Mouse (Mus musculus): ENCODE results near the gene Tmed1.
"Not testable (repeated sequence)": the region's sequence is repeated elsewhere in the genome, so short reads cannot be mapped to it uniquely, and the experiment has no call there.

Tmed1 gene

DNA sequence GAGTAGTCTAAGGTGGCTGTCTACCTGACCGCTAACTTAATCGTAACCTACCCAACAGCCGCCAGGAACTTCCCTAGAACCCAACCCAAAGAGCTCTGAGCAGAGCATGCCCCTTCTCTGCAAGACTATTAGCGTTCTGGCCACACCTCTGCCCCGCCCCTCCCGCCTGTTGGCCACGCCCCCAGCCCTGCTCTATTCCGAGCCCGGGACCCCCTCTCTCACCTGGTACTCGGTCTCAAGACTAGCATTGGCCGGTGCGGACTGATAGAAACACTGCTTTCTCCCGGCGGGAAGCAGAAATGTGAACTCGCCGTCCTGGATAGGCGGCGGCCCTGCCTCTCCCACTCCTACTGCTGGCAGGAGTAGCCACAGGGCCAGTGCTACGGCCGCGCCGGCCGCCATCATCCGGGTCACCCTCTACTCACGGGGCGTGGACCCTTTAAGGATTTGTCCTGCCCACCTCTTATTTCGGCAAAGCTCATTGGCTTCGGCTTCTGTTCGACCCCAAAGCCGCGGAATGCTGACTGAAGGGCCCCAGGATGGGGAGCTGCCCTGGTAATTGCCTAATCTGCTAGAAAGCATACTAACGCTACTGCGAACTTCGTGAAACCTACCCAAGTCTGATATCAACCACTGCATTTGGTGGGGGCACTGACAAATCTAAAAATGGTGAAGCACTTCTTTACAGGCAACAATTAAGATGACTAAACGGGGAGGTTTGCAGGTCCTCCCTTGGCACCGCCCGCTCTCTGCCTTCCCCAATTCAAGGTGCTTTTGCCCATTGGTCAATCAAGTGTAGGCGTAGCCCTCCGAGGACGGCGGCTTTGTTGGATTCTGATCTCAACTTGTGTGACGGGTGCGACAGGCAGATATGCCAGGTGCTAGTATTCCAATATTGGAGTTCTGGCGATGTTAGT, at the start of gene Tmed1:
Tmed1 (minus strand) TSS at position 481 of the 917 bp plus-strand sequence.
- CTCF ChIA-PET = interaction anchor here in 3 of 4 experiments (0.6 to 2.5 kb wide), 14 partner anchors 16 to 856 kb away, joined by 3 to 21 read pairs (median 4); partner anchors contain the start of genes Carm1 (in 1 of the 3) and Icam5 (in 1 of the 3)
- POLR2A ChIA-PET = interaction anchor here (0.6 to 5.8 kb wide), 128 partner anchors 8 to 1672 kb away, joined by 3 to 90 read pairs (median 4); partner anchors contain the start of genes Carm1 (in 3 of the 4), Cdkn2d (in 3 of the 4), Qtrt1 (in 3 of the 4) and AB124611 (in 2 of the 4)

- CTCF ChIA-PET = interaction anchor here in 3 of 4 experiments (0.5 to 2.9 kb wide), 3 partner anchors 13 to 42 kb away, joined by 7 to 13 read pairs (median 10); no protein-coding TSS in a partner anchor
Observed at GRCm38 (mm10) chr9:21559151-21559550, 49.1 kb upstream of the Tmed1 start.

DNA sequence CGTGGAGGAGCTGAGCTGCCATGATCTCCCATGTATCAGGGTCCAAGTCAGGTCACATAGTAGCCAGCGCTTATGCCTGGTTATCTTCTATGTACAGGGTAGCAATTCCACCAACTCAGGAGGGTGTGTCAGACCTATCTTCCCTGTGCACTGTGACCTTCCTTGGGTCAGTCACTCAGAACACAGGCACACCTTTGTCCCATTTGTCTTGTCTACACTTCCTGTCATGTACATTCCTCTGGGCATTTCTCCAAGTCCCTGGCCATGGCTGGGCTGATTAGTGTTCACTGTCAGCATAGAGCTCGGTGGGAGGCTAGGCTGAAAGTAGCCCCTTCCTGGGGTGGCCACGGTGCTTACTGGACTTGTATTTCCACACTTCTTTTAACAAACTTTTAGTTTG, 48.3 kb upstream of the Tmed1 start:
- CTCF ChIA-PET = interaction anchor here in 3 of 4 experiments (0.6 to 2.3 kb wide), 3 partner anchors 12 to 63 kb away, joined by 3 to 8 read pairs (median 7); no protein-coding TSS in a partner anchor
- POLR2A ChIA-PET = interaction anchor here in 3 of 4 experiments (0.7 to 5.9 kb wide), 12 partner anchors 8 to 165 kb away, joined by 3 to 66 read pairs (median 4); partner anchors contain the start of genes Carm1 (in 2 of the 3), Timm29 (in 2 of the 3), Yipf2 (in 2 of the 3) and Ldlr (in 1 of the 3)

More at GRCm38 (mm10) chr9:21559151-21559550, 49.1 kb upstream of the Tmed1 start:
- POLR2A ChIA-PET = interaction anchor here in 3 of 4 experiments (0.6 to 5.9 kb wide), 14 partner anchors 8 to 830 kb away, joined by 3 to 66 read pairs (median 4); partner anchors contain the start of genes Carm1 (in 2 of the 3), Timm29 (in 2 of the 3), Yipf2 (in 2 of the 3) and Ldlr (in 1 of the 3)

GRCm38 (mm10) chr9:21557556-21557955, 47.5 kb upstream of the Tmed1 start:
- ChIA-PET CTCF (interaction anchor here in 3 of 4 experiments (0.6 to 1.2 kb wide), 3 partner anchors 12 to 54 kb away, joined by 3 to 8 read pairs (median 3); no protein-coding TSS in a partner anchor), POLR2A (interaction anchor here in 3 of 4 experiments (0.7 to 5.9 kb wide), 14 partner anchors 9 to 320 kb away, joined by 3 to 66 read pairs (median 4); partner anchors contain the start of genes Carm1 (in 2 of the 3), Timm29 (in 2 of the 3) and Yipf2 (in 2 of the 3))

- ChIA-PET CTCF (interaction anchor here in 3 of 4 experiments (0.6 to 3.5 kb wide), 4 partner anchors 11 to 66 kb away, joined by 3 to 17 read pairs (median 6); partner anchors contain the start of gene Carm1 (in 1 of the 3)), POLR2A (interaction anchor here in 3 of 4 experiments (0.6 to 5.9 kb wide), 13 partner anchors 9 to 320 kb away, joined by 3 to 66 read pairs (median 4); partner anchors contain the start of genes Carm1 (in 2 of the 3), Qtrt1 (in 1 of the 3), Timm29 (in 1 of the 3) and Yipf2 (in 1 of the 3))
Observed at GRCm38 (mm10) chr9:21556996-21557395, 46.9 kb upstream of the Tmed1 start.

DNA sequence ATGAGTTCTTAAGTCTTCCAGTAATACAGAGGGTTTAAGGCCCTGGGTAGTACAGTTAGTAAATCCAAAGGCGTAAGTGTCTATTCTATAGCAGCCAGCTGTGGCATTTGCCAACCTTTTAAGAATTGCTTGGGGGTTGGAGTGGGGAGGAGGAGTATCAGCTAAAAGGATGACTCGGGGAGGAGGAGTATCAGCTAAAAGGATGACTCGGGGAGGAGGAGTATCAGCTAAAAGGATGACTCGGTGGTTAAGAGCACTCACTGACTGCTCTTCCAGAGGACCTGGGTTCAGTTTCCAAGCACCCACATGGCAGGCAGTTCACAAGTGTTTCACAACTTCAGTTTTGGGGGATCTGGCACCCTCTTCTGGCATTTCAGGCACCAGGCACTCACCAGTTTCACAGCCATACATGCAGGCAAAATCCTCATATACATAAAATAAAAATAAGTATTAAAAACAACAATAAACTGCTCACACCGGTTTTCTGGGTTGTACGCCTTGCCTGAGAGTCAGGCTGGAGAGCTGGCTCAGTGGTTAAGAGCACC, 45.2 kb upstream of the Tmed1 start:
- CTCF ChIA-PET = interaction anchor here in 1 of 4 experiments (1.7 to 3.5 kb wide), 2 partner anchors 9 to 47 kb away, joined by 4 to 17 read pairs; partner anchors contain the start of gene Carm1
- POLR2A ChIA-PET = interaction anchor here (0.6 to 5.9 kb wide), 22 partner anchors 8 to 131 kb away, joined by 3 to 66 read pairs (median 5); partner anchors contain the start of genes Carm1 (in 3 of the 4), Tmed1 (in 2 of the 4) and Dnm2 (in 1 of the 4)

- ChIA-PET CTCF (interaction anchor here in 3 of 4 experiments (0.5 to 3.5 kb wide), 4 partner anchors 8 to 76 kb away, joined by 3 to 17 read pairs (median 3); partner anchors contain the start of gene Carm1 (in 2 of the 3)), POLR2A (interaction anchor here in 3 of 4 experiments (0.7 to 5.9 kb wide), 20 partner anchors 7 to 170 kb away, joined by 3 to 66 read pairs (median 3); partner anchors contain the start of genes Carm1 (in 2 of the 3), Tmed1 (in 2 of the 3), Dnm2 (in 1 of the 3) and Ldlr (in 1 of the 3))
Observed at GRCm38 (mm10) chr9:21553607-21554273, 43.7 kb upstream of the Tmed1 start.

- ChIA-PET POLR2A (interaction anchor here in 2 of 4 experiments (0.6 to 2.4 kb wide), 5 partner anchors 10 to 19 kb away, joined by 3 to 11 read pairs (median 6); no protein-coding TSS in a partner anchor), CTCF (interaction anchor here in 1 of 4 experiments (0.6 kb wide), 2 partner anchors 60 to 63 kb away, joined by 3 to 15 read pairs; no protein-coding TSS in a partner anchor)
Observed at GRCm38 (mm10) chr9:21551049-21551448, 41.0 kb upstream of the Tmed1 start.

- POLR2A ChIA-PET = interaction anchor here (0.6 to 4.6 kb wide), 51 partner anchors 7 to 776 kb away, joined by 3 to 76 read pairs (median 6); partner anchors contain the start of genes Tmed1 (in 3 of the 4), Ldlr (in 2 of the 4), Timm29 (in 2 of the 4) and Yipf2 (in 2 of the 4)
- CTCF ChIA-PET = interaction anchor here in 3 of 4 experiments (0.6 to 2.4 kb wide), 24 partner anchors 10 to 950 kb away, joined by 3 to 23 read pairs (median 5); partner anchors contain the start of genes Cdkn2d (in 1 of the 3) and Tmed1 (in 1 of the 3)
Observed at GRCm38 (mm10) chr9:21547075-21547941, 37.3 kb upstream of the Tmed1 start.

GRCm38 (mm10) chr9:21546789-21547074, 36.7 kb upstream of the Tmed1 start, which contains the start of gene Carm1:
Gene Carm1, plus strand, starts transcription at chr9:21546894.
- ChIA-PET CTCF (interaction anchor here (0.6 to 2.4 kb wide), 48 partner anchors 8 to 950 kb away, joined by 3 to 23 read pairs (median 5); partner anchors contain the start of genes Tmed1 (in 2 of the 4), 9530077C05Rik (in 1 of the 4), AB124611 (in 1 of the 4) and Cdkn2d (in 1 of the 4)), POLR2A (interaction anchor here (0.6 to 4.6 kb wide), 82 partner anchors 8 to 776 kb away, joined by 3 to 76 read pairs (median 7); partner anchors contain the start of genes Tmed1 (in 4 of the 4), Ldlr (in 3 of the 4), Cdkn2d (in 2 of the 4) and Qtrt1 (in 2 of the 4))

DNA sequence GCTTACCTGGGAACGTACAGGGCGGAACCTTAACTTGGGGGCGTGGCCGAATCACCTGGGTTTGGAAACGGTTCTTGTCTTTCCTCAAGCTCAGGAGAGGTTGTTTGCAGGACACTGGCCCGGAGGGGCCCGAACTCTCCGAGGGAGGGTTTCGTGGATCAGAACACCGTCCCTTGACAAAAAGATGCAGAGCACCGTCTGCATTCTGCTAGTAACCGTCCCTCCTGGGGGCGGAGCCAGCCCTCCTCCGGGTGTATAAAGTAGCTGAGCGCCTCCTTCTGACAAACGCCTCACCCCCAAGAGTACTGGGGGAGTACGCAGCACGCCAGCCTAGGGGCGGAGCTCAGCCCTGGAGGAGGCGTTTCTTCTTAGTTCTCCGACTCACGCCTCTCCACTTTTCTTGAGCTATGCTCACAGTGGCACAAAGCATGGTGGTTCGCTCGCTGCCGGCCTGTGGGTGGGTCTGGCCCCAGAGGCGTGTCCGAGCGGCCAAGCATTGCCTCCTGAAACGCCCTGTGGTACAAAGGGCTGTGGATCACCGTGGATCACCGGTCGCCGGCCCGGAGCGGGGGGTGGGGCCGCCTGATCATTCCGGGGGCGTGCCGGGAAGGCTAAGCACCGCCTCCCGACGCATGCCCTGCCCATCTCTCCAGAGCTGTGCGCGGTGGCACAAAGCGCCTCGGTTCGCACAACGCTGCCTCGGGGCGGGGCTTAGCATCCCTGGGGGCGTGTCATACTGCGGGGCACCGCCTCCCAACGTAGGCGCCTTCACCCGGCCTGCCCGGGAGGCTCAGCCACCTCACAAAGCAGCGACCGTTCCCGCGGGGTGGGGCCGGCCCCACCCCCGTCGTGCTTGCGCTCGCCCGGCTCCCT, 36.1 kb upstream of the Tmed1 start:
- ChIA-PET CTCF (interaction anchor here (0.6 to 2.4 kb wide), 71 partner anchors 8 to 951 kb away, joined by 3 to 23 read pairs (median 4); partner anchors contain the start of genes Tmed1 (in 2 of the 4), 9530077C05Rik (in 1 of the 4), AB124611 (in 1 of the 4) and Cdkn2d (in 1 of the 4)), POLR2A (interaction anchor here (0.5 to 4.6 kb wide), 178 partner anchors 8 to 895 kb away, joined by 3 to 76 read pairs (median 4); partner anchors contain the start of genes Tmed1 (in 4 of the 4), Ldlr (in 3 of the 4), Cdkn2d (in 2 of the 4) and Keap1 (in 2 of the 4))

- ChIA-PET POLR2A (interaction anchor here (0.5 to 4.6 kb wide), 155 partner anchors 9 to 894 kb away, joined by 3 to 76 read pairs (median 4); partner anchors contain the start of genes Ldlr (in 3 of the 4), Tmed1 (in 3 of the 4), Cdkn2d (in 2 of the 4) and Keap1 (in 2 of the 4)), CTCF (interaction anchor here in 3 of 4 experiments (0.7 to 2.4 kb wide), 48 partner anchors 8 to 866 kb away, joined by 3 to 23 read pairs (median 5); partner anchors contain the start of genes Tmed1 (in 2 of the 3), 9530077C05Rik (in 1 of the 3), AB124611 (in 1 of the 3) and Cdkn2d (in 1 of the 3))
Observed at GRCm38 (mm10) chr9:21545351-21545915, 35.4 kb upstream of the Tmed1 start.

- CTCF ChIA-PET = not testable (repeated sequence)
- POLR2A ChIA-PET = interaction anchor here in 2 of 4 experiments (1.7 to 2.6 kb wide), 2 partner anchors 11 to 32 kb away, joined by 5 to 10 read pairs; partner anchors contain the start of gene Tmed1 (in 1 of the 2)
Observed at GRCm38 (mm10) chr9:21542001-21542400, 31.9 kb upstream of the Tmed1 start.
